Mouse (Mus musculus) activated CD4-positive, CD25-positive, alpha-beta regulatory T cell, adult 4 months (primary cell): ENCODE measurements around the gene Gm14085. TPM values are rescaled to one million over a fixed set of nuclear protein-coding genes. Genes with fewer than 3 reads are reported as not detected.
"Not testable (repeated sequence)": the region's sequence is repeated elsewhere in the genome, so short reads cannot be mapped to it uniquely, and the experiment has no call there.

Source experiments
- ATAC-seq: one replicate; pipeline ENCODE4 v1.8.0; 2017
- polyA plus RNA-seq, 2 experiments: library from polyadenylated mRNA; unstranded; fragments of 100-300 nt; shearing (Covaris generic); gene quantifications; one replicate each; pipeline ENCODE4 v1.2.1; 2017

The Gm14085 gene
- polyA plus RNA-seq: 1 to 10 TPM; 6.4 to 8.8 TPM

- no peak for ATAC-seq
Observed at GRCm38 (mm10) chr2:122484641-122485040, at the start of gene Gm14085. Gene Gm14085, plus strand, starts transcription at chr2:122484941.

- ATAC-seq: not testable (repeated sequence)
Observed at GRCm38 (mm10) chr2:122438706-122439482, 45.8 kb upstream of the Gm14085 start.

- ATAC-seq: peak; percentile 100
Observed at GRCm38 (mm10) chr2:122440521-122440920, 44.2 kb upstream of the Gm14085 start.

GRCm38 (mm10) chr2:122441000-122441933 is 43.5 kb upstream of the Gm14085 start:
- no peak for ATAC-seq

- no peak for ATAC-seq
Observed at GRCm38 (mm10) chr2:122450351-122450750, 34.4 kb upstream of the Gm14085 start.

- ATAC-seq: no peak
Observed at GRCm38 (mm10) chr2:122452426-122452825, 32.3 kb upstream of the Gm14085 start.

- peak; percentile 14 for ATAC-seq
Observed at GRCm38 (mm10) chr2:122466901-122467300, 17.8 kb upstream of the Gm14085 start.

- ATAC-seq: peak; percentile 86
Observed at GRCm38 (mm10) chr2:122467351-122468013, 17.3 kb upstream of the Gm14085 start.

- peak; percentile 34 for ATAC-seq
Observed at GRCm38 (mm10) chr2:122469221-122469620, 15.5 kb upstream of the Gm14085 start.

GRCm38 (mm10) chr2:122476585-122476984 is 8.2 kb upstream of the Gm14085 start:
- no peak for ATAC-seq

GRCm38 (mm10) chr2:122483787-122484186 is 954 bp upstream of the Gm14085 start:
- not testable (repeated sequence) for ATAC-seq

- peak; percentile 85 for ATAC-seq
Observed at GRCm38 (mm10) chr2:122485654-122486053, 913 bp downstream of the Gm14085 start.

- ATAC-seq: not testable (repeated sequence)
Observed at GRCm38 (mm10) chr2:122486122-122486521, 1.4 kb downstream of the Gm14085 start.

GRCm38 (mm10) chr2:122486674-122487073 is 1.9 kb downstream of the Gm14085 start:
- ATAC-seq: no peak

GRCm38 (mm10) chr2:122529696-122530095 is 45.0 kb downstream of the Gm14085 start:
- peak; percentile 28 for ATAC-seq

GRCm38 (mm10) chr2:122531290-122531689 is 46.5 kb downstream of the Gm14085 start:
- no peak for ATAC-seq

GRCm38 (mm10) chr2:122531726-122532125 is 47.0 kb downstream of the Gm14085 start:
- ATAC-seq: no peak

- ATAC-seq: no peak
Observed at GRCm38 (mm10) chr2:122532136-122532801, 47.5 kb downstream of the Gm14085 start.

GRCm38 (mm10) chr2:122532802-122533186 is 48.1 kb downstream of the Gm14085 start:
- ATAC-seq: no peak

- no peak for ATAC-seq
Observed at GRCm38 (mm10) chr2:122533378-122533777, 48.6 kb downstream of the Gm14085 start.

GRCm38 (mm10) chr2:122534671-122535070 is 49.9 kb downstream of the Gm14085 start:
- ATAC-seq: no peak

- ATAC-seq: peak; percentile 68
Observed at GRCm38 (mm10) chr2:122558317-122558716, 73.6 kb downstream of the Gm14085 start.
